Mouse (Mus musculus) kidney, adult 2 months (tissue): ENCODE measurements around the gene Slc25a44.

Experiments used
- CTCF ChIP-seq: fragments of 200-500 bp; conservative IDR thresholded peaks from 2 replicates; pipeline ENCODE4 v1.5.1; 2011; ENCODE audit warnings: low read depth, mild to moderate bottlenecking, control low read depth, low read length, moderate library complexity, mixed read lengths; ENCODE audit not compliant: insufficient read depth, insufficient read length
- POLR2A ChIP-seq: fragments of 200-500 bp; IDR thresholded peaks from one replicate; pipeline ENCODE4 v1.6.1; 2011; ENCODE audit warnings: low read depth, low read length, control low read depth

- TF ChIP-seq CTCF (no peak), POLR2A (no peak)
Measured at GRCm38 (mm10) chr3:88361096-88361495, 63.8 kb downstream of the Slc25a44 start.
